Mouse (Mus musculus): ENCODE measurements around the gene Acap1.

- TF ChIP-seq EP300 (IDR thresholded peaks at IDR 0.05; ENCODE audit: low read length) (no peak), ETS1 (conservative IDR thresholded peaks at IDR 0.05; ENCODE audit: low read depth, low read length) (no peak), CTCF (conservative IDR thresholded peaks at IDR 0.05 in 1 of 2, IDR thresholded peaks at IDR 0.05 in 1 of 2; ENCODE audit: low read depth in 2 of 2, low read length in 2 of 2) (no peak), POLR2AphosphoS2 (IDR thresholded peaks at IDR 0.05; ENCODE audit: low read depth, low read length) (no peak), POLR2A (IDR thresholded peaks at IDR 0.05; ENCODE audit: low read depth, low read length) (no peak), ZKSCAN1 (IDR thresholded peaks at IDR 0.05; ENCODE audit: borderline replicate concordance, low read depth, low read length) (no peak), GABPA (IDR thresholded peaks at IDR 0.05; ENCODE audit: insufficient replicate concordance, low read depth, low read length) (no peak), TCF12 (IDR thresholded peaks at IDR 0.05; ENCODE audit: low read depth, low read length) (no peak), ZNF384 (IDR thresholded peaks at IDR 0.05; ENCODE audit: low read depth, low read length) (no peak), CHD2 (IDR thresholded peaks at IDR 0.05; ENCODE audit: low read length) (no peak), RAD21 (IDR thresholded peaks at IDR 0.05; ENCODE audit: low read depth, low read length) (no peak), USF2 (conservative IDR thresholded peaks at IDR 0.05; ENCODE audit: low read depth, low read length) (no peak)
These were observed 14.8 kb upstream of the Acap1 start for GRCm38 (mm10) chr11:69910177-69910576.

Data from CH12.LX (cell line).